ENCODE assay signal across 11 mouse cellular contexts in the genomic region with DNA sequence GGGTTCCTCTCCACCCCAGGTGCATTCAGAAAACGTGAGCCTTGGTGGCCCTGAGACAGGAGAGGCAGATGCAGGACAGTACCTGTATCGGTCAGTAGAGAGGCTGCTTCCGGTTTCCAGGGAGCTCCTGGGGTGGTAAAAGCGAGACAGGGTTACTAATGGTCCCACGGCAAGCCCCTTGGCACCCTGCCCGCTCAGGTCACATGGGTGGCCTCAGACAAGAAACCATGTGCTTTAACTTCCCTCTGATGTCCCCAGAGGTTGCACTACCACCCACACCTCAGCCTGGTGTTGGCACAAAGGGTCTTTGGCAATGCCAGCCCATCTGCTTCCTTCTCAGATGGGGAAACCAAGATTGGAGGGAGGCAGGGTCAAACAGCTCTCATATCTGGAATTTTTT.
A peak's percentile ranks its signal among the peaks of the same experiment; 100 is the strongest.
DNase-seq lines count a peak whose midpoint lies in the region; ATAC-seq and TF ChIP-seq lines count a peak whose summit lies in the region.
"Had no signal": no experiment of that assay in that cellular context is flagged by ENCODE, and none has a peak within 500 bp of the region (broad histone marks: within the 10 kb centered on the region; RNA-seq: fewer than 3 reads in every experiment).

No protein-coding gene starts in this region.

- H3K9ac ChIP-seq in hindbrain, embryonic 15.5 days = no peak overlapping the region
- H3K9ac ChIP-seq: lung, embryonic 15.5 days; stomach, embryonic 15.5 days had no signal

- intact Hi-C loops in gastrocnemius, adult 2 months (cut with DNase I) = no loop called here

- DNase-seq in kidney, postnatal 10 days = peak; percentile 45
- no peak for DNase-seq in kidney, adult 11 months
- peak; percentile 12 for DNase-seq in T-cell, adult 2 months (ENCODE audit: low spot score)
- DNase-seq in natural killer cell, adult 2 months (ENCODE audit: low spot score in 2 of 2) = peak; percentile 76 to 87
- no peak for DNase-seq in gastrocnemius, adult 2 months
- DNase-seq in thymus, adult 18-20 months = no peak
- DNase-seq in adrenal gland, adult (ENCODE audit: inconsistent age in 2 of 2, low spot score in 1 of 2) = no peak
- DNase-seq: gastrocnemius, postnatal 14 days had no signal

- no peaks in the 10 kb centered on the region for H3K36me3 ChIP-seq in hindbrain, embryonic 15.5 days
- H3K36me3 ChIP-seq: lung, embryonic 15.5 days; stomach, embryonic 15.5 days had no signal

- ATAC-seq in hindbrain, embryonic 15.5 days (ENCODE audit: low FRiP score, low read depth) = no peak

- H3K9me3 ChIP-seq in hindbrain, embryonic 15.5 days = no peaks in the 10 kb centered on the region
- H3K9me3 ChIP-seq: lung, embryonic 15.5 days; stomach, embryonic 15.5 days had no signal

- H3K27ac ChIP-seq in hindbrain, embryonic 15.5 days (replicated peaks) = peak overlapping the region; percentile 80
- H3K27ac ChIP-seq in gastrocnemius, adult 2 months = no peak overlapping the region
- H3K27ac ChIP-seq: lung, embryonic 15.5 days; stomach, embryonic 15.5 days had no signal

- H3K4me3 ChIP-seq in hindbrain, embryonic 15.5 days = no peak overlapping the region
- H3K4me3 ChIP-seq in gastrocnemius, adult 2 months = no peak overlapping the region
- H3K4me3 ChIP-seq: lung, embryonic 15.5 days; stomach, embryonic 15.5 days had no signal

- 28% methylated on average over 6 of the region's 6 CpGs for WGBS in hindbrain, embryonic 15.5 days

- peaks cover 46% of the 10 kb centered on the region for H3K4me1 ChIP-seq in hindbrain, embryonic 15.5 days (replicated peaks)

- peak overlapping the region; percentile 9; the same call in 1 of the 2 replicates for H3K4me2 ChIP-seq in hindbrain, embryonic 15.5 days
- H3K4me2 ChIP-seq: lung, embryonic 15.5 days; stomach, embryonic 15.5 days had no signal

- TF ChIP-seq CTCF in gastrocnemius, adult 2 months (IDR thresholded peaks at IDR 0.05) = no peak

- no peaks in the 10 kb centered on the region for H3K27me3 ChIP-seq in hindbrain, embryonic 15.5 days
- H3K27me3 ChIP-seq: lung, embryonic 15.5 days; stomach, embryonic 15.5 days had no signal

Comparison
In these comparisons a context has a peak if more than half of its experiments do, and no peak if none do; other contexts are left out.
1. DNase-seq: peak in kidney, postnatal 10 days (single experiment), T-cell, adult 2 months (single experiment) and natural killer cell, adult 2 months (2 of 2); none in kidney, adult 11 months (single experiment), gastrocnemius, adult 2 months (single experiment), thymus, adult 18-20 months (0 of 2) and adrenal gland, adult (0 of 2).